Mouse (Mus musculus): ENCODE data around the gene N4bp3.

GRCm38 (mm10) chr11:51622971-51623491 lies 27.6 kb downstream of the N4bp3 start:
- TF ChIP-seq CTCF (conservative IDR thresholded peaks at IDR 0.05; ENCODE audit: insufficient read depth, insufficient read length, low read depth, low read length) (no peak), POLR2A (IDR thresholded peaks at IDR 0.05; ENCODE audit: low read depth, low read length) (no peak)

Data from kidney, adult 2 months (tissue).